Mouse (Mus musculus) midbrain, embryonic 16.5 days (tissue): ENCODE measurements around the gene 1700016K19Rik. TPM values are rescaled to one million over a fixed set of nuclear protein-coding genes. Genes with fewer than 3 reads are reported as not detected.

Experiments
- ATAC-seq: fragments of 200-750 bp; cut with Nextera tagmentation; 2 replicates; pipeline ENCODE4 v1.8.0; 2017; ENCODE audit warnings: moderate TSS enrichment
- H3K27ac ChIP-seq: fragments of 300-500 bp; sonication (generic); 2 replicates; pipeline ENCODE4 v1.5.1; 2014; ENCODE audit warnings: mild to moderate bottlenecking, low read length, mixed read lengths
- H3K27me3 ChIP-seq: fragments of 300-500 bp; sonication (generic); 2 replicates; pipeline ENCODE4 v1.6.1; 2014; ENCODE audit warnings: low read depth, low read length, mixed read lengths; ENCODE audit not compliant: control insufficient read depth, insufficient read depth
- H3K36me3 ChIP-seq: fragments of 300-500 bp; sonication (generic); 2 replicates; pipeline ENCODE4 v1.6.1; 2014; ENCODE audit warnings: mild to moderate bottlenecking, low read length, moderate library complexity, mixed read lengths; ENCODE audit not compliant: control insufficient read depth, insufficient read depth
- H3K4me1 ChIP-seq: fragments of 300-500 bp; sonication (generic); 2 replicates; pipeline ENCODE4 v1.6.1; 2014; ENCODE audit warnings: mild to moderate bottlenecking, low read length, mixed read lengths; ENCODE audit not compliant: control insufficient read depth, insufficient read depth
- H3K4me2 ChIP-seq: fragments of 300-500 bp; sonication (generic); 2 replicates; pipeline ENCODE4 v1.6.1; 2014; ENCODE audit warnings: mild to moderate bottlenecking, low read length, mixed read lengths
- H3K4me3 ChIP-seq: fragments of 300-500 bp; sonication (generic); 2 replicates; pipeline ENCODE4 v1.5.1; 2014; ENCODE audit warnings: low read depth, mild to moderate bottlenecking, low read length, moderate library complexity, mixed read lengths
- H3K9ac ChIP-seq: fragments of 300-500 bp; sonication (generic); 2 replicates; pipeline ENCODE4 v1.6.1; 2014; ENCODE audit warnings: low read depth, low read length, mixed read lengths
- H3K9me3 ChIP-seq: fragments of 300-500 bp; sonication (generic); replicated peaks from 2 replicates; pipeline ENCODE4 v1.6.1; 2014; ENCODE audit warnings: mild to moderate bottlenecking, low read length, mixed read lengths; ENCODE audit not compliant: control insufficient read depth, poor library complexity, severe bottlenecking
- WGBS: fragments of 180-500 bp; shearing (Covaris S2); extraction: QIAGEN DNeasy Blood & Tissue Kit; methylation state at CpG from one replicate; pipeline ENCODE4 v1.1.7; 2014; 5-methylcytosine and 5-hydroxymethylcytosine counted together
- polyA plus RNA-seq: library from polyadenylated mRNA; unstranded; fragments of >200 nt; fragmentation: Nextera tagmentation; extraction: Ambion mirVana; gene quantifications from 2 replicates; pipeline ENCODE4 v1.2.1, GENCODE M21; 2015

The 1700016K19Rik gene
- polyA plus RNA-seq, 1 experiment from 2014 or later: 7.0 TPM

- Histone ChIP-seq H3K4me1 (peaks cover 6% of the 10 kb centered on the region; the same call in 1 of the 2 replicates), H3K4me2 (no peak overlapping the region), H3K9me3 (no peaks in the 10 kb centered on the region), H3K4me3 (no peak overlapping the region), H3K27ac (no peak overlapping the region), H3K36me3 (peaks cover 2% of the 10 kb centered on the region; the same call in 1 of the 2 replicates), H3K27me3 (no peaks in the 10 kb centered on the region), H3K9ac (no peak overlapping the region)
- no peak for ATAC-seq
- WGBS: 90% methylated on average over 6 of the region's 6 CpGs
Measured at GRCm38 (mm10) chr11:76045367-76045766, 45.7 kb downstream of the 1700016K19Rik start.

- no peak overlapping the region for H3K9ac ChIP-seq
- no peak for ATAC-seq
- no peaks in the 10 kb centered on the region for H3K4me1 ChIP-seq
- 42% methylated on average over 3 of the region's 3 CpGs for WGBS
- H3K4me3 ChIP-seq: no peak overlapping the region
- H3K9me3 ChIP-seq: no peaks in the 10 kb centered on the region
- H3K27me3 ChIP-seq: no peaks in the 10 kb centered on the region
- H3K27ac ChIP-seq: no peak overlapping the region
- no peak overlapping the region for H3K4me2 ChIP-seq
- H3K36me3 ChIP-seq: 0 out of 2 replicates have a peak, but pooled peaks cover 2% of the 10 kb centered on the region
Measured at GRCm38 (mm10) chr11:76050509-76050908, 50.8 kb downstream of the 1700016K19Rik start.

- Histone ChIP-seq H3K27me3 (no peaks in the 10 kb centered on the region), H3K4me1 (no peaks in the 10 kb centered on the region), H3K9me3 (no peaks in the 10 kb centered on the region), H3K27ac (no peak overlapping the region), H3K4me3 (no peak overlapping the region), H3K4me2 (no peak overlapping the region), H3K9ac (no peak overlapping the region), H3K36me3 (0 out of 2 replicates have a peak, but pooled peaks cover 2% of the 10 kb centered on the region)
- ATAC-seq: no peak
- 35% methylated on average over 5 of the region's 5 CpGs for WGBS
Measured at GRCm38 (mm10) chr11:76050967-76051512, 51.3 kb downstream of the 1700016K19Rik start.

GRCm38 (mm10) chr11:76052496-76052895 lies 52.8 kb downstream of the 1700016K19Rik start:
- WGBS: 91% methylated on average over 5 of the region's 5 CpGs
- Histone ChIP-seq H3K4me2 (no peak overlapping the region), H3K9me3 (no peaks in the 10 kb centered on the region), H3K36me3 (no peaks in the 10 kb centered on the region), H3K4me1 (no peaks in the 10 kb centered on the region), H3K27ac (no peak overlapping the region), H3K4me3 (no peak overlapping the region), H3K27me3 (no peaks in the 10 kb centered on the region), H3K9ac (no peak overlapping the region)
- no peak for ATAC-seq

Other genes starting within 250 kb of the 1700016K19Rik start
- 4.2 and 5.0 TPM in 2 replicates for gene Doc2b, start 203.9 kb upstream of the 1700016K19Rik start, polyA plus RNA-seq
- 3.4 and 4.9 TPM in 2 replicates for gene Rph3al, start 61.5 kb upstream of the 1700016K19Rik start, polyA plus RNA-seq
- 12.7 and 13.5 TPM in 2 replicates for gene Rflnb, start 27.9 kb downstream of the 1700016K19Rik start, polyA plus RNA-seq
- 70.9 and 72.3 TPM in 2 replicates for gene Vps53, start 179.7 kb downstream of the 1700016K19Rik start, polyA plus RNA-seq
- 26.9 and 27.5 TPM in 2 replicates for gene Fam57a, start 179.8 kb downstream of the 1700016K19Rik start, polyA plus RNA-seq
- 0.40 and 1.0 TPM in 2 replicates for gene Dbil5, start 217.7 kb downstream of the 1700016K19Rik start, polyA plus RNA-seq
- 13.8 and 15.4 TPM in 2 replicates for gene Gemin4, start 217.8 kb downstream of the 1700016K19Rik start, polyA plus RNA-seq
- 25.4 and 26.5 TPM in 2 replicates for gene Mrm3, start 243.8 kb downstream of the 1700016K19Rik start, polyA plus RNA-seq
- 121 and 123 TPM in 2 replicates for gene Glod4, start 243.8 kb downstream of the 1700016K19Rik start, polyA plus RNA-seq